Mouse (Mus musculus): Measurements from ENCODE around the gene Gm20388. TPM values are rescaled to one million over a fixed set of nuclear protein-coding genes. Genes with fewer than 3 reads are reported as not detected.

Gm20388 gene
- polyA plus RNA-seq, 1 experiment from 2014 or later = 12.4 TPM

GRCm38 (mm10) chr8:121809524-121810155, 1899.0 kb downstream of the Gm20388 start:
- ATAC-seq = no peak
- 94% methylated on average over 11 of the region's 11 CpGs for WGBS
- H3K36me3 ChIP-seq (ENCODE audit: control insufficient read depth, insufficient read depth, low read length) = peaks cover 22% of the 10 kb centered on the region
- no peak overlapping the region for H3K4me3 ChIP-seq (ENCODE audit: low read length)
- no peaks in the 10 kb centered on the region for H3K9me3 ChIP-seq (ENCODE audit: control insufficient read depth, low read length)
- no peak overlapping the region for H3K9ac ChIP-seq (ENCODE audit: low read depth, low read length)
- no peak overlapping the region for H3K4me2 ChIP-seq (ENCODE audit: low read length)
- H3K27me3 ChIP-seq (replicated peaks; ENCODE audit: control insufficient read depth, insufficient read depth, low read length) = no peaks in the 10 kb centered on the region
- no peak overlapping the region for H3K27ac ChIP-seq (ENCODE audit: low read depth, low read length)
- H3K4me1 ChIP-seq (ENCODE audit: control insufficient read depth, insufficient read depth, low read depth, low read length) = no peaks in the 10 kb centered on the region

DNA sequence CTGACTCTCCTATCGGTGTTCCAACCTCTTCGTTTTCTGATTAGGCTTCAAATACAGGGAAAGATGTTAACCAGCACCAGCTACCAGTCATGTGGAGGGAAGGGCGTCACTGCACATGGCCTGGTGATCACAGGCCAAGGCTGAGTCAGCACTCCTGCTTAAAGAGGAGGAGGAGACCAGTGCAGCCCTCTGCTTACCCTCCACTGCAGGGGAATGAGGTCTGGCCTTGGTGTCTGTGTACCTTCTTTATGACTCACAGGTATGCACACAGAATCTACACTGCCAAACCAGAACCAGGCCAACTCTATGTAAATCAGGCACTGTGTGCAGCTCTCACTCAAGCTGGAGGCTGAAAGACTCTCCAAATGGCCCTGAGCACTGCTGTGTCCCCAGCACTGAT, 1900.9 kb downstream of the Gm20388 start:
- H3K4me1 ChIP-seq (ENCODE audit: control insufficient read depth, insufficient read depth, low read depth, low read length) = no peaks in the 10 kb centered on the region
- H3K4me3 ChIP-seq (ENCODE audit: low read length) = no peak overlapping the region
- no peaks in the 10 kb centered on the region for H3K9me3 ChIP-seq (ENCODE audit: control insufficient read depth, low read length)
- no peak overlapping the region for H3K27ac ChIP-seq (ENCODE audit: low read depth, low read length)
- H3K27me3 ChIP-seq (replicated peaks; ENCODE audit: control insufficient read depth, insufficient read depth, low read length) = no peaks in the 10 kb centered on the region
- no peak overlapping the region for H3K9ac ChIP-seq (ENCODE audit: low read depth, low read length)
- no peak overlapping the region for H3K4me2 ChIP-seq (ENCODE audit: low read length)
- no peak for ATAC-seq
- 92% methylated on average over 3 of the region's 3 CpGs for WGBS
- H3K36me3 ChIP-seq (ENCODE audit: control insufficient read depth, insufficient read depth, low read length) = peaks cover 11% of the 10 kb centered on the region; the same call in 1 of the 2 replicates

DNA sequence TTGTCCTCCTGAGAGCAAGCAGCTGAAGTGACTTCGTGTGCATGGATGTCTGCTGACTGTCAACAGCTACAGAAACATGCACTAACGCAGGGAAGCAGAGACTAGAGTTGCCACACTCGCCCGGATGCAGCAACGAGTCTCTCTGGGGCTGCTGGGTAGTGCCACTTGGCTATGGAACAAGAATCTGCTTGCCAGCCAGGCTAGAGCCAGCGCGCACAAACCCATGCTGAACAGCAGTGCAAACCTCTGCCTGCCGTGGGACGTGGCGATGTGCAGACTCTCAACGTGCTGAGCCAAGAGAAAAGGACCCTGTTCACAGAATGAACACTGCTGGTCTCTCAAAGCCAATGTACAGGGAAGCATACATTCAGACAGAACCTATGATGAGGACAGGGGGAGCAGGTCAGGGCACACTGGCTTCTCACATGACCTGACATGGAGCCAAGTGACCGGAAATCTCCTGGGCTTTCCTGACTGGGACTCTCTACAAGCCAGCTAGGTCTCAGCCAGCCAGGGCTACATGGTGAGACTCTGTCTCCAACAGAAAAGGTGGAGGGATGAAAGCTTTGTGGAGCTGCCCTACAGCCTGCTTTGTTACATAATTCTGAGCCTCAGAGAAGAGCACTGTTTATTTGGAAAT, 1901.4 kb downstream of the Gm20388 start:
- Histone ChIP-seq H3K36me3 (ENCODE audit: control insufficient read depth, insufficient read depth, low read length) (peaks cover 11% of the 10 kb centered on the region; the same call in 1 of the 2 replicates), H3K9me3 (ENCODE audit: control insufficient read depth, low read length) (no peaks in the 10 kb centered on the region), H3K9ac (ENCODE audit: low read depth, low read length) (no peak overlapping the region), H3K27ac (ENCODE audit: low read depth, low read length) (no peak overlapping the region), H3K27me3 (replicated peaks; ENCODE audit: control insufficient read depth, insufficient read depth, low read length) (no peaks in the 10 kb centered on the region), H3K4me3 (ENCODE audit: low read length) (no peak overlapping the region), H3K4me1 (ENCODE audit: control insufficient read depth, insufficient read depth, low read depth, low read length) (no peaks in the 10 kb centered on the region), H3K4me2 (ENCODE audit: low read length) (no peak overlapping the region)
- WGBS = 89% methylated on average over 12 of the region's 12 CpGs
- no peak for ATAC-seq

DNA sequence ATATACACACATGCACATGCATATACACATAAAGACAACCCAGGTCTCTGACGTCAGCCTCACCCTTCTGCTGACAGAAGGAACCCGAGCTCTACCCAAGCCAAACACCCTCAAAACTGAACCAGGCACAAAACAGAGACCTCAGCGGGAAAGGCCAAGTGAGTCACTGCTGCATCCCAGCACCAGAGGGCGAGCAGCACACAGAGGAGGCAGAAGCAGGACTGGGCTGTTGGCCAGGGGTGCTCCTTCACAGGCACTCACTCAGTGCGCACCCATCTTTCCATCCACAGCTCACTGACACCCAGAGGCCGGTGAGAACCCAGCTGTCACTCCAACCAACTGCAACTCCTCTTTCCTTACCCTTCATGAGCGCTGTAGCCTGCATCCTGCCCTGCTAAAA, 1907.6 kb downstream of the Gm20388 start:
- H3K9me3 ChIP-seq (ENCODE audit: control insufficient read depth, low read length) = no peaks in the 10 kb centered on the region
- H3K9ac ChIP-seq (ENCODE audit: low read depth, low read length) = no peak overlapping the region; the same call in 1 of the 2 replicates
- H3K27me3 ChIP-seq (replicated peaks; ENCODE audit: control insufficient read depth, insufficient read depth, low read length) = no peaks in the 10 kb centered on the region
- H3K4me3 ChIP-seq (ENCODE audit: low read length) = no peak overlapping the region
- peaks cover 14% of the 10 kb centered on the region for H3K36me3 ChIP-seq (ENCODE audit: control insufficient read depth, insufficient read depth, low read length)
- no peaks in the 10 kb centered on the region for H3K4me1 ChIP-seq (ENCODE audit: control insufficient read depth, insufficient read depth, low read depth, low read length)
- no peak for ATAC-seq
- no peak overlapping the region for H3K4me2 ChIP-seq (ENCODE audit: low read length)
- H3K27ac ChIP-seq (ENCODE audit: low read depth, low read length) = no peak overlapping the region
- WGBS = 83% methylated on average over 7 of the region's 7 CpGs

DNA sequence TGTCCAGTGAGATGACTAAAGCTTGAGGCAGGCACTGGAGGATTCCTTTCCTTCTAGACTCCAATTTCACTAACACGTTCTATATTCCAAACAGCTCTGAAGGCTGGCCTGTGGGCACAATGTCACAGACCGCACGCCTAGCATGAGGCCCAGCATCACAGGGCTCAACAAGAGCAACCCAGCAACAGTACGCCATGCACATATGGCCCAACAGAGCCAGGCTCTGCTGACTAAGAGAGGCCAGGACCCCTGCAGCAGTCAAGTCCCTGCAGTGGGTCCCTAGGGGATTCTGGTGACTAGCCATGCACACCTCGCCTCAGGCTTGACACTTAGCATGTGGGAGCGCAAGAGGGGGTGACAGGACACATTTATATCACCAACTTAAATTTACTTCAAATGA, 1910.2 kb downstream of the Gm20388 start:
- Histone ChIP-seq H3K4me3 (ENCODE audit: low read length) (no peak overlapping the region), H3K9me3 (ENCODE audit: control insufficient read depth, low read length) (no peaks in the 10 kb centered on the region), H3K36me3 (ENCODE audit: control insufficient read depth, insufficient read depth, low read length) (peaks cover 8% of the 10 kb centered on the region; the same call in 1 of the 2 replicates), H3K9ac (ENCODE audit: low read depth, low read length) (no peak overlapping the region), H3K4me2 (ENCODE audit: low read length) (no peak overlapping the region), H3K27me3 (replicated peaks; ENCODE audit: control insufficient read depth, insufficient read depth, low read length) (no peaks in the 10 kb centered on the region), H3K4me1 (ENCODE audit: control insufficient read depth, insufficient read depth, low read depth, low read length) (no peaks in the 10 kb centered on the region), H3K27ac (ENCODE audit: low read depth, low read length) (no peak overlapping the region)
- 89% methylated on average over 6 of the region's 6 CpGs for WGBS
- ATAC-seq = no peak

GRCm38 (mm10) chr8:121821320-121821719, 1910.7 kb downstream of the Gm20388 start:
- Histone ChIP-seq H3K27me3 (replicated peaks; ENCODE audit: control insufficient read depth, insufficient read depth, low read length) (no peaks in the 10 kb centered on the region), H3K36me3 (ENCODE audit: control insufficient read depth, insufficient read depth, low read length) (peaks cover 8% of the 10 kb centered on the region; the same call in 1 of the 2 replicates), H3K4me3 (ENCODE audit: low read length) (no peak overlapping the region), H3K9me3 (ENCODE audit: control insufficient read depth, low read length) (no peaks in the 10 kb centered on the region), H3K4me2 (ENCODE audit: low read length) (no peak overlapping the region), H3K4me1 (ENCODE audit: control insufficient read depth, insufficient read depth, low read depth, low read length) (no peaks in the 10 kb centered on the region), H3K27ac (ENCODE audit: low read depth, low read length) (no peak overlapping the region), H3K9ac (ENCODE audit: low read depth, low read length) (no peak overlapping the region)
- 86% methylated on average over 11 of the region's 11 CpGs for WGBS
- ATAC-seq = no peak

GRCm38 (mm10) chr8:121821770-121822169, 1911.1 kb downstream of the Gm20388 start:
- 90% methylated on average over 7 of the region's 9 CpGs for WGBS
- ATAC-seq = no peak
- Histone ChIP-seq H3K4me1 (ENCODE audit: control insufficient read depth, insufficient read depth, low read depth, low read length) (no peaks in the 10 kb centered on the region), H3K9me3 (ENCODE audit: control insufficient read depth, low read length) (no peaks in the 10 kb centered on the region), H3K4me2 (ENCODE audit: low read length) (no peak overlapping the region), H3K36me3 (ENCODE audit: control insufficient read depth, insufficient read depth, low read length) (peaks cover 8% of the 10 kb centered on the region; the same call in 1 of the 2 replicates), H3K27ac (ENCODE audit: low read depth, low read length) (no peak overlapping the region), H3K27me3 (replicated peaks; ENCODE audit: control insufficient read depth, insufficient read depth, low read length) (no peaks in the 10 kb centered on the region), H3K9ac (ENCODE audit: low read depth, low read length) (no peak overlapping the region), H3K4me3 (ENCODE audit: low read length) (no peak overlapping the region)

- ATAC-seq = no peak
- 97% methylated on average over 5 of the region's 5 CpGs for WGBS
- no peak overlapping the region for H3K9ac ChIP-seq (ENCODE audit: low read depth, low read length)
- H3K4me3 ChIP-seq (ENCODE audit: low read length) = no peak overlapping the region
- H3K36me3 ChIP-seq (ENCODE audit: control insufficient read depth, insufficient read depth, low read length) = no peaks in the 10 kb centered on the region
- no peak overlapping the region for H3K27ac ChIP-seq (ENCODE audit: low read depth, low read length)
- H3K4me2 ChIP-seq (ENCODE audit: low read length) = peak overlapping the region; percentile 82; the same call in 1 of the 2 replicates
- no peaks in the 10 kb centered on the region for H3K27me3 ChIP-seq (replicated peaks; ENCODE audit: control insufficient read depth, insufficient read depth, low read length)
- peaks cover 16% of the 10 kb centered on the region for H3K4me1 ChIP-seq (ENCODE audit: control insufficient read depth, insufficient read depth, low read depth, low read length)
- no peaks in the 10 kb centered on the region for H3K9me3 ChIP-seq (ENCODE audit: control insufficient read depth, low read length)
These were observed 1917.1 kb downstream of the Gm20388 start for GRCm38 (mm10) chr8:121827726-121828125.

- peak overlapping the region; percentile 71 for H3K9ac ChIP-seq (ENCODE audit: low read depth, low read length)
- H3K4me3 ChIP-seq (ENCODE audit: low read length) = peak overlapping the region; percentile 60
- WGBS = 39% methylated on average over 10 of the region's 10 CpGs
- peak overlapping the region; percentile 82 for H3K4me2 ChIP-seq (ENCODE audit: low read length)
- no peak for ATAC-seq
- no peaks in the 10 kb centered on the region for H3K36me3 ChIP-seq (ENCODE audit: control insufficient read depth, insufficient read depth, low read length)
- peaks cover 16% of the 10 kb centered on the region for H3K4me1 ChIP-seq (ENCODE audit: control insufficient read depth, insufficient read depth, low read depth, low read length)
- H3K27me3 ChIP-seq (replicated peaks; ENCODE audit: control insufficient read depth, insufficient read depth, low read length) = no peaks in the 10 kb centered on the region
- H3K27ac ChIP-seq (ENCODE audit: low read depth, low read length) = no peak overlapping the region
- H3K9me3 ChIP-seq (ENCODE audit: control insufficient read depth, low read length) = no peaks in the 10 kb centered on the region
These were observed 1917.9 kb downstream of the Gm20388 start for GRCm38 (mm10) chr8:121828376-121829023.
